ENCODE assay signal across 23 mouse cellular contexts in genomic region chr15:25443140-25443790, GRCm38 (mm10). TPM values are rescaled to one million over a fixed set of nuclear protein-coding genes. Genes with fewer than 3 reads are reported as not detected.
DNase-seq lines count a peak whose midpoint lies in the region; ATAC-seq lines count a peak whose summit lies in the region.
"Had no signal": no experiment of that assay in that cellular context is flagged by ENCODE, and none has a peak within 500 bp of the region (broad histone marks: within the 10 kb centered on the region; RNA-seq: fewer than 3 reads in every experiment).

No protein-coding gene starts in this region.

- H3K4me2 ChIP-seq in kidney, embryonic 14.5 days (replicated peaks; ENCODE audit: low read depth, low read length) = no peak overlapping the region
- no peak overlapping the region for H3K4me2 ChIP-seq in liver, embryonic 16.5 days (ENCODE audit: low read depth, low read length)
- H3K4me2 ChIP-seq in liver, embryonic 12.5 days = no peak overlapping the region
- H3K4me2 ChIP-seq: embryonic facial prominence, embryonic 15.5 days; heart, embryonic 12.5 days; midbrain, embryonic 12.5 days had no signal

- no peak overlapping the region for H3K27ac ChIP-seq in kidney, embryonic 14.5 days (ENCODE audit: low read depth, low read length)
- H3K27ac ChIP-seq in liver, embryonic 16.5 days (ENCODE audit: low read length) = no peak overlapping the region
- H3K27ac ChIP-seq in liver, embryonic 12.5 days = no peak overlapping the region
- H3K27ac ChIP-seq: embryonic facial prominence, embryonic 15.5 days; gastrocnemius, adult 2 months; hindbrain, embryonic 10.5 days; midbrain, embryonic 12.5 days had no signal

- DNase-seq in cerebellum, postnatal 10 days = peak; percentile 31 to 34
- no peak for DNase-seq in kidney, adult 8-10 months
- no peak for DNase-seq in lung, postnatal 4 days
- DNase-seq: adrenal gland, postnatal 14 days; cerebellum, adult 9-10 months; gastrocnemius, adult 2 months; heart, postnatal 10 days; kidney, postnatal 25 days; liver, postnatal 0 days; lung, postnatal 10 days; right cerebral cortex, postnatal 25 days; thymus, postnatal 14 days had no signal

- no peaks in the 10 kb centered on the region for H3K36me3 ChIP-seq in kidney, embryonic 14.5 days (ENCODE audit: control insufficient read depth, insufficient read depth, low read length)
- H3K36me3 ChIP-seq in liver, embryonic 16.5 days (ENCODE audit: control insufficient read depth, insufficient read depth) = no peaks in the 10 kb centered on the region
- H3K36me3 ChIP-seq in liver, embryonic 12.5 days = no peaks in the 10 kb centered on the region
- H3K36me3 ChIP-seq: embryonic facial prominence, embryonic 15.5 days; heart, embryonic 12.5 days; hindbrain, embryonic 10.5 days; midbrain, embryonic 12.5 days had no signal

- WGBS in kidney, embryonic 14.5 days = 51% methylated on average over 8 of the region's 8 CpGs
- 74% methylated on average over 8 of the region's 8 CpGs for WGBS in liver, embryonic 16.5 days (ENCODE audit: insufficient replicate concordance)
- 64% methylated on average over 8 of the region's 8 CpGs for WGBS in liver, embryonic 12.5 days (ENCODE audit: insufficient replicate concordance)

- H3K9ac ChIP-seq in kidney, embryonic 14.5 days (ENCODE audit: low read depth, low read length) = 0 out of 2 replicates have a peak overlapping the region, but pooled peaks have one; percentile 12
- no peak overlapping the region for H3K9ac ChIP-seq in liver, embryonic 16.5 days (ENCODE audit: low read depth, low read length)
- H3K9ac ChIP-seq in liver, embryonic 12.5 days = no peak overlapping the region
- H3K9ac ChIP-seq: embryonic facial prominence, embryonic 15.5 days; heart, embryonic 12.5 days; liver, postnatal 0 days; midbrain, embryonic 12.5 days had no signal

- H3K9me3 ChIP-seq in kidney, embryonic 14.5 days (ENCODE audit: control insufficient read depth, low read length) = no peaks in the 10 kb centered on the region
- no peaks in the 10 kb centered on the region for H3K9me3 ChIP-seq in liver, embryonic 16.5 days (replicated peaks; ENCODE audit: control insufficient read depth, low read length)
- no peaks in the 10 kb centered on the region for H3K9me3 ChIP-seq in liver, embryonic 12.5 days (replicated peaks)
- H3K9me3 ChIP-seq: embryonic facial prominence, embryonic 15.5 days; heart, embryonic 12.5 days; hindbrain, embryonic 10.5 days; midbrain, embryonic 12.5 days had no signal

- H3K4me1 ChIP-seq in kidney, embryonic 14.5 days (ENCODE audit: control insufficient read depth, insufficient read depth, low read length) = peaks cover 28% of the 10 kb centered on the region
- no peaks in the 10 kb centered on the region for H3K4me1 ChIP-seq in liver, embryonic 16.5 days (ENCODE audit: control insufficient read depth, low read depth, low read length)
- peaks cover 10% of the 10 kb centered on the region; the same call in 1 of the 2 replicates for H3K4me1 ChIP-seq in liver, embryonic 12.5 days

- H3K27me3 ChIP-seq in kidney, embryonic 14.5 days (ENCODE audit: control insufficient read depth, insufficient read depth, low read length) = no peaks in the 10 kb centered on the region
- no peaks in the 10 kb centered on the region; the same call in 1 of the 2 replicates for H3K27me3 ChIP-seq in liver, embryonic 16.5 days (ENCODE audit: control insufficient read depth, insufficient read depth, low read depth, low read length)
- H3K27me3 ChIP-seq in liver, embryonic 12.5 days (replicated peaks) = peaks cover 15% of the 10 kb centered on the region; the same call in 1 of the 2 replicates
- H3K27me3 ChIP-seq: embryonic facial prominence, embryonic 15.5 days had no signal

- H3K4me3 ChIP-seq in kidney, embryonic 14.5 days (ENCODE audit: low read length) = no peak overlapping the region
- no peak overlapping the region for H3K4me3 ChIP-seq in liver, embryonic 16.5 days (ENCODE audit: low read depth, low read length)
- H3K4me3 ChIP-seq in liver, embryonic 12.5 days = no peak overlapping the region
- H3K4me3 ChIP-seq: embryonic facial prominence, embryonic 15.5 days; gastrocnemius, adult 2 months; heart, embryonic 12.5 days; hindbrain, embryonic 10.5 days; midbrain, embryonic 12.5 days had no signal

- ATAC-seq in cerebellum, adult (ENCODE audit: insufficient number of reproducible peaks, low FRiP score, low TSS enrichment) = no peak
- ATAC-seq in kidney, embryonic 14.5 days (ENCODE audit: low FRiP score, low TSS enrichment) = peak; percentile 63
- ATAC-seq in liver, embryonic 16.5 days (ENCODE audit: low read depth) = peak; percentile 59
- no peak; the same call in 1 of the 2 replicates for ATAC-seq in liver, embryonic 12.5 days
- ATAC-seq: forebrain, embryonic 14.5 days; hindbrain, embryonic 16.5 days; intestine, embryonic 16.5 days; liver, postnatal 0 days had no signal

RNA-seq across cellular contexts. Expression of gene Basp1, which starts 29.7 kb away (rescaled TPM):
- 23.4 and 46.8 TPM in 2 replicates for polyA plus RNA-seq in kidney, embryonic 14.5 days (2014; fragmentation: Nextera tagmentation; extraction: Ambion mirVana)
- polyA plus RNA-seq in liver, embryonic 16.5 days (2015; fragmentation: Nextera tagmentation; extraction: Ambion mirVana) = 0.88 and 0.94 TPM in 2 replicates
- 9.6 and 10.8 TPM in 2 replicates for polyA plus RNA-seq in liver, embryonic 12.5 days (2016; fragmentation: Nextera tagmentation; extraction: Ambion mirVana)

Comparison
In these comparisons a context has a peak if more than half of its experiments do, and no peak if none do; other contexts are left out.
1. ATAC-seq: peak in kidney, embryonic 14.5 days (single experiment) and liver, embryonic 16.5 days (single experiment); none in cerebellum, adult (single experiment) and liver, embryonic 12.5 days (single experiment).
2. DNase-seq: peak in cerebellum, postnatal 10 days (2 of 2); none in kidney, adult 8-10 months (0 of 2) and lung, postnatal 4 days (0 of 2).